9 mouse cellular contexts compared by ENCODE assay signal in genomic region chr15:100683041-100683440, GRCm38 (mm10). TPM values are rescaled to one million over a fixed set of nuclear protein-coding genes. Genes with fewer than 3 reads are reported as not detected.
A peak's percentile ranks its signal among the peaks of the same experiment; 100 is the strongest.
DNase-seq lines count a peak whose midpoint lies in the region; ATAC-seq lines count a peak whose summit lies in the region.
"Had no signal": no experiment of that assay in that cellular context is flagged by ENCODE, and none has a peak within 500 bp of the region (broad histone marks: within the 10 kb centered on the region; RNA-seq: fewer than 3 reads in every experiment).

No protein-coding gene starts in this region.

- H3K9me3 ChIP-seq in midbrain, embryonic 11.5 days (ENCODE audit: control insufficient read depth, low read length): no peaks in the 10 kb centered on the region
- H3K9me3 ChIP-seq in midbrain, embryonic 15.5 days: no peaks in the 10 kb centered on the region
- H3K9me3 ChIP-seq in forebrain, embryonic 14.5 days (replicated peaks; ENCODE audit: control insufficient read depth, low read length): no peaks in the 10 kb centered on the region
- no peaks in the 10 kb centered on the region for H3K9me3 ChIP-seq in limb, embryonic 10.5 days (replicated peaks)
- H3K9me3 ChIP-seq: hindbrain, embryonic 15.5 days had no signal

- 45% methylated on average over 2 of the region's 2 CpGs for WGBS in midbrain, embryonic 11.5 days
- WGBS in midbrain, embryonic 15.5 days: 48% methylated on average over 2 of the region's 2 CpGs
- 46% methylated on average over 2 of the region's 2 CpGs for WGBS in forebrain, embryonic 14.5 days
- 47% methylated on average over 2 of the region's 2 CpGs for WGBS in limb, embryonic 10.5 days

- peaks cover 3% of the 10 kb centered on the region; the same call in 1 of the 2 replicates for H3K4me1 ChIP-seq in midbrain, embryonic 11.5 days (ENCODE audit: control insufficient read depth, insufficient read depth, low read length)
- no peaks in the 10 kb centered on the region for H3K4me1 ChIP-seq in midbrain, embryonic 15.5 days
- no peaks in the 10 kb centered on the region for H3K4me1 ChIP-seq in forebrain, embryonic 14.5 days (ENCODE audit: control insufficient read depth, insufficient read depth, low read length)
- peaks cover 28% of the 10 kb centered on the region for H3K4me1 ChIP-seq in limb, embryonic 10.5 days
- H3K4me1 ChIP-seq: hindbrain, embryonic 15.5 days had no signal

- H3K9ac ChIP-seq in midbrain, embryonic 11.5 days (ENCODE audit: low read length): no peak overlapping the region
- no peak overlapping the region for H3K9ac ChIP-seq in midbrain, embryonic 15.5 days
- no peak overlapping the region for H3K9ac ChIP-seq in forebrain, embryonic 14.5 days (ENCODE audit: low read length)
- H3K9ac ChIP-seq: hindbrain, embryonic 15.5 days had no signal

- H3K36me3 ChIP-seq in midbrain, embryonic 11.5 days (ENCODE audit: control insufficient read depth, insufficient read depth, low read length): no peaks in the 10 kb centered on the region
- H3K36me3 ChIP-seq in midbrain, embryonic 15.5 days (replicated peaks): no peaks in the 10 kb centered on the region
- H3K36me3 ChIP-seq in forebrain, embryonic 14.5 days (ENCODE audit: control insufficient read depth, insufficient read depth, low read length): no peaks in the 10 kb centered on the region
- H3K36me3 ChIP-seq in limb, embryonic 10.5 days: no peaks in the 10 kb centered on the region
- H3K36me3 ChIP-seq: hindbrain, embryonic 15.5 days had no signal

- no peaks in the 10 kb centered on the region for H3K27me3 ChIP-seq in midbrain, embryonic 11.5 days (ENCODE audit: control insufficient read depth, insufficient read depth, low read length)
- 0 out of 2 replicates have a peak, but pooled peaks cover 2% of the 10 kb centered on the region for H3K27me3 ChIP-seq in midbrain, embryonic 15.5 days (replicated peaks)
- no peaks in the 10 kb centered on the region for H3K27me3 ChIP-seq in forebrain, embryonic 14.5 days (replicated peaks; ENCODE audit: control insufficient read depth, insufficient read depth, low read length)
- H3K27me3 ChIP-seq in limb, embryonic 10.5 days (ENCODE audit: low read depth, poor library complexity, severe bottlenecking): peaks cover 23% of the 10 kb centered on the region
- H3K27me3 ChIP-seq: hindbrain, embryonic 15.5 days had no signal

- no peak overlapping the region for H3K4me2 ChIP-seq in midbrain, embryonic 11.5 days
- no peak overlapping the region for H3K4me2 ChIP-seq in midbrain, embryonic 15.5 days
- H3K4me2 ChIP-seq in forebrain, embryonic 14.5 days (ENCODE audit: low read length): no peak overlapping the region
- H3K4me2 ChIP-seq: hindbrain, embryonic 15.5 days had no signal

- no peak overlapping the region for H3K27ac ChIP-seq in midbrain, embryonic 11.5 days (ENCODE audit: low read depth, low read length)
- H3K27ac ChIP-seq in midbrain, embryonic 15.5 days: no peak overlapping the region
- no peak overlapping the region for H3K27ac ChIP-seq in forebrain, embryonic 14.5 days (ENCODE audit: low read depth, low read length)
- H3K27ac ChIP-seq in limb, embryonic 10.5 days: no peak overlapping the region
- H3K27ac ChIP-seq: hindbrain, embryonic 15.5 days had no signal

- ATAC-seq in midbrain, embryonic 11.5 days (ENCODE audit: low FRiP score): peak; percentile 52; the same call in 1 of the 2 replicates
- ATAC-seq in midbrain, embryonic 15.5 days (replicated peaks): no peak
- ATAC-seq in forebrain, embryonic 14.5 days: peak; percentile 46; the same call in 1 of the 2 replicates
- peak; percentile 67 for ATAC-seq in inflammation-experienced regulatory T-cells, adult 6 months

- no peak overlapping the region for H3K4me3 ChIP-seq in midbrain, embryonic 11.5 days (ENCODE audit: low read depth, low read length)
- no peak overlapping the region for H3K4me3 ChIP-seq in midbrain, embryonic 15.5 days
- no peak overlapping the region for H3K4me3 ChIP-seq in forebrain, embryonic 14.5 days (ENCODE audit: low read depth, low read length)
- H3K4me3 ChIP-seq in limb, embryonic 10.5 days: no peak overlapping the region
- H3K4me3 ChIP-seq: hindbrain, embryonic 15.5 days had no signal

- peak; percentile 99 for DNase-seq in midbrain, embryonic 11.5 days (ENCODE audit: low spot score, missing footprints)
- DNase-seq in c-Kit-negative CD71-positive TER-119-positive erythroid progenitor cells, embryonic 14.5 days (ENCODE audit: low read depth, low spot score): peak; percentile 58
- peak; percentile 88 for DNase-seq in forebrain, embryonic 14.5 days (ENCODE audit: low spot score)
- peak; percentile 81 for DNase-seq in limb, embryonic 10.5 days (ENCODE audit: low spot score)
- peak; percentile 96 for DNase-seq in naive thymus-derived CD4-positive, alpha-beta T cell, adult 2 months (ENCODE audit: low read depth)
- DNase-seq in testis, postnatal 10 days (ENCODE audit: low spot score): peak; percentile 81

RNA-seq across cellular contexts. Expression of gene Cela1, which starts 4.7 kb away (rescaled TPM):
- 1.1 and 1.4 TPM in 2 replicates for polyA plus RNA-seq in midbrain, embryonic 11.5 days (2014; fragmentation: Nextera tagmentation; extraction: Ambion mirVana)
- polyA plus RNA-seq in midbrain, embryonic 15.5 days (2015; fragmentation: Nextera tagmentation; extraction: Ambion mirVana): 1.0 and 1.2 TPM in 2 replicates
- polyA plus RNA-seq in forebrain, embryonic 14.5 days (2014; fragmentation: Nextera tagmentation; extraction: Ambion mirVana): 0.60 and 0.88 TPM in 2 replicates
- 10 to 100 TPM in 1 of 3 experiments, 1 to 10 TPM in 2; 6.8 to 12.6 (median 8.2) TPM for polyA plus RNA-seq in inflammation-experienced regulatory T-cells, adult 6 months (2017; shearing (Covaris generic))
- 0.74 and 1.7 TPM in 2 replicates for polyA plus RNA-seq in limb, embryonic 10.5 days (2016; fragmentation: Nextera tagmentation; extraction: Ambion mirVana)

RNA-seq across cellular contexts. Expression of gene Bin2, which starts 13.7 kb away (rescaled TPM):
- 3.4 TPM in 2 replicates for polyA plus RNA-seq in midbrain, embryonic 11.5 days (2014; fragmentation: Nextera tagmentation; extraction: Ambion mirVana)
- 0.96 and 1.0 TPM in 2 replicates for polyA plus RNA-seq in midbrain, embryonic 15.5 days (2015; fragmentation: Nextera tagmentation; extraction: Ambion mirVana)
- polyA plus RNA-seq in forebrain, embryonic 14.5 days (2014; fragmentation: Nextera tagmentation; extraction: Ambion mirVana): 0.18 and 0.66 TPM in 2 replicates
- 100 to 1,000 TPM; 292 to 493 (median 317) TPM for polyA plus RNA-seq in inflammation-experienced regulatory T-cells, adult 6 months (2017; shearing (Covaris generic))
- 2.6 and 3.5 TPM in 2 replicates for polyA plus RNA-seq in limb, embryonic 10.5 days (2016; fragmentation: Nextera tagmentation; extraction: Ambion mirVana)

RNA-seq across cellular contexts. Expression of gene Galnt6, which starts 46.1 kb away (rescaled TPM):
- polyA plus RNA-seq in midbrain, embryonic 11.5 days (2014; fragmentation: Nextera tagmentation; extraction: Ambion mirVana): 0.04 TPM in 1 of 2 replicates, not detected in the other
- 0.11 and 0.22 TPM in 2 replicates for polyA plus RNA-seq in midbrain, embryonic 15.5 days (2015; fragmentation: Nextera tagmentation; extraction: Ambion mirVana)
- polyA plus RNA-seq in forebrain, embryonic 14.5 days (2014; fragmentation: Nextera tagmentation; extraction: Ambion mirVana): 0.09 and 0.10 TPM in 2 replicates
- 10 to 100 TPM; 55.3 to 67.0 (median 65.0) TPM for polyA plus RNA-seq in inflammation-experienced regulatory T-cells, adult 6 months (2017; shearing (Covaris generic))
- polyA plus RNA-seq in limb, embryonic 10.5 days (2016; fragmentation: Nextera tagmentation; extraction: Ambion mirVana): 0.11 and 0.26 TPM in 2 replicates

RNA-seq across cellular contexts. Expression of gene Smagp, which starts 46.3 kb away (rescaled TPM):
- polyA plus RNA-seq in midbrain, embryonic 11.5 days (2014; fragmentation: Nextera tagmentation; extraction: Ambion mirVana): 3.8 and 3.9 TPM in 2 replicates
- 4.0 and 4.9 TPM in 2 replicates for polyA plus RNA-seq in midbrain, embryonic 15.5 days (2015; fragmentation: Nextera tagmentation; extraction: Ambion mirVana)
- polyA plus RNA-seq in forebrain, embryonic 14.5 days (2014; fragmentation: Nextera tagmentation; extraction: Ambion mirVana): 1.6 and 2.5 TPM in 2 replicates
- polyA plus RNA-seq in inflammation-experienced regulatory T-cells, adult 6 months (2017; shearing (Covaris generic)): 1 to 10 TPM in 1 of 3 experiments, not detected in 2; 1.3 TPM
- polyA plus RNA-seq in limb, embryonic 10.5 days (2016; fragmentation: Nextera tagmentation; extraction: Ambion mirVana): 5.0 and 6.7 TPM in 2 replicates

Comparison
In these comparisons a context has a peak if more than half of its experiments do, and no peak if none do; other contexts are left out.
1. RNA of gene Bin2, which starts 13.7 kb away (polyA plus RNA-seq): 292 to 493 TPM in inflammation-experienced regulatory T-cells, adult 6 months; 3.4 TPM in midbrain, embryonic 11.5 days, 2.6 to 3.5 TPM in limb, embryonic 10.5 days, 0.96 to 1.0 TPM in midbrain, embryonic 15.5 days and 0.18 to 0.66 TPM in forebrain, embryonic 14.5 days; every median in the first group is over 10 times any median in the second.
2. RNA of gene Galnt6, which starts 46.1 kb away (polyA plus RNA-seq): 55.3 to 67.0 TPM in inflammation-experienced regulatory T-cells, adult 6 months; 0.11 to 0.22 TPM in midbrain, embryonic 15.5 days, 0.11 to 0.26 TPM in limb, embryonic 10.5 days, 0.09 to 0.10 TPM in forebrain, embryonic 14.5 days and 0.04 TPM in midbrain, embryonic 11.5 days; every median in the first group is over 10 times any median in the second.
3. Peak in every context shown above with its lines, with median percentiles within 50 percentile points of each other: DNase-seq.